Mouse (Mus musculus) liver, embryonic 13.5 days (tissue): Measurements from ENCODE around the gene Myom1. TPM values are rescaled to one million over a fixed set of nuclear protein-coding genes. Genes with fewer than 3 reads are reported as not detected.

Source experiments
- ATAC-seq: fragments of 200-750 bp; cut with Nextera tagmentation; 2 replicates; pipeline ENCODE4 v1.8.0; 2017; ENCODE audit warnings: low read depth, mild to moderate bottlenecking, moderate number of reproducible peaks, moderate library complexity
- DNase-seq: peaks from one replicate; pipeline ENCODE4 v3.0.0; 2022
- H3K27ac ChIP-seq: fragments of 300-500 bp; sonication (generic); 2 replicates; pipeline ENCODE4 v1.5.1; 2015; ENCODE audit warnings: moderate library complexity, mild to moderate bottlenecking, inconsistent platforms
- H3K27me3 ChIP-seq: fragments of 300-500 bp; sonication (generic); 2 replicates; pipeline ENCODE4 v1.6.1; 2015; ENCODE audit warnings: mild to moderate bottlenecking, inconsistent platforms
- H3K36me3 ChIP-seq: fragments of 300-500 bp; sonication (generic); 2 replicates; pipeline ENCODE4 v1.6.1; 2015; ENCODE audit warnings: mild to moderate bottlenecking, inconsistent platforms
- H3K4me1 ChIP-seq: fragments of 300-500 bp; sonication (generic); replicated peaks from 2 replicates; pipeline ENCODE4 v1.6.1; 2015; ENCODE audit warnings: inconsistent platforms
- H3K4me2 ChIP-seq: fragments of 300-500 bp; sonication (generic); 2 replicates; pipeline ENCODE4 v1.6.1; 2015; ENCODE audit warnings: inconsistent platforms, mild to moderate bottlenecking, moderate library complexity
- H3K4me3 ChIP-seq: fragments of 300-500 bp; sonication (generic); replicated peaks from 2 replicates; pipeline ENCODE4 v1.5.1; 2015; ENCODE audit warnings: mild to moderate bottlenecking, inconsistent platforms
- H3K9ac ChIP-seq: fragments of 300-500 bp; sonication (generic); 2 replicates; pipeline ENCODE4 v1.6.1; 2015; ENCODE audit warnings: mild to moderate bottlenecking, inconsistent platforms
- H3K9me3 ChIP-seq: fragments of 300-500 bp; sonication (generic); replicated peaks from 2 replicates; pipeline ENCODE4 v1.6.1; 2016; ENCODE audit warnings: inconsistent platforms
- WGBS: fragments of 180-500 bp; shearing (Covaris S2); methylation state at CpG from one replicate; pipeline ENCODE4 v1.1.7; 2015; ENCODE audit not compliant: insufficient replicate concordance; 5-methylcytosine and 5-hydroxymethylcytosine counted together
- polyA plus RNA-seq: library from polyadenylated mRNA; unstranded; fragments of >200 nt; fragmentation: Nextera tagmentation; extraction: Ambion mirVana; gene quantifications from 2 replicates; pipeline ENCODE4 v1.2.1, GENCODE M21; 2015

Myom1 gene
- polyA plus RNA-seq, 1 experiment from 2014 or later = 2.1 TPM

- Histone ChIP-seq H3K27me3 (no peaks in the 10 kb centered on the region), H3K4me2 (no peak overlapping the region), H3K27ac (no peak overlapping the region), H3K9me3 (no peaks in the 10 kb centered on the region), H3K4me1 (no peaks in the 10 kb centered on the region), H3K9ac (no peak overlapping the region), H3K4me3 (no peak overlapping the region), H3K36me3 (no peaks in the 10 kb centered on the region)
- 75% methylated on average over 5 of the region's 5 CpGs for WGBS
- ATAC-seq = no peak
- DNase-seq = no peak
These were observed 59.7 kb downstream of the Myom1 start for GRCm38 (mm10) chr17:71062049-71062560.

DNA sequence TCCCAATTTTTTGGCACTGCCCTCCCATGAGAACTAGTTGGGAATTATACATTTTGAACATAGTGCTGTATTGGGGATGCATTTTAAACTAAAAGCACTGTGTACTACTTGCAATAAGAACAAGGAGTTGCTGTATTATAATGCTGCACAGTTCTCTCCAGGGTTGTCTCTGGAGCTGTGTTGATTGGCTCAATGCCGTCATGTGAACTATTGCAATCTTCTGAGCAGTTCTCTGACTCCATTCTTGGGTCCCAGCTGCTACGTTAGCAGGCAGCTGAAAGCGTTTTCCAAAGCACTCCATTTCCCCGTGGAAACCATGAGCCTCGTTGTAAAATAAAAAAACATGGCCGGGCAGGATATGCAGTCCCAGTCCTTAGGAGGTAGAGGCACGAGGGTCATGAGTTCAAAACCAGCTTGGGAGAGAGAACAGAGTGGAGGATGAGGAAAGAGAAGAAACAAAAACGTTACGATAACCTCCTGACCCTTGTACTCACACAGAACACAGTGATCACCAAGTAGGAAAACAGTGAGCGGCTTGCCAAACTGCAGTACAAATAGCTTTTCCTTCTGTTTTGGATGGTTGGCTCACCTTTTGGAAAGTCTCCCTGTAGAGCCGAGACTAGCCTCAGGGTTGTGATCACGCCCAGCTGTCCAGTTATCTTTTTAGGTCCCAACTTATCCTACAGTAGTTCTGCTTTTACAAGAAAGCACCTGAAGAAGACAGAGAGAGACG lies 60.6 kb downstream of the Myom1 start:
- H3K4me3 ChIP-seq = no peak overlapping the region
- DNase-seq = no peak
- 61% methylated on average over 13 of the region's 13 CpGs for WGBS

GRCm38 (mm10) chr17:71064463-71065014 lies 62.1 kb downstream of the Myom1 start:
- DNase-seq (no peak), ATAC-seq (no peak)
- no peaks in the 10 kb centered on the region for H3K9me3 ChIP-seq
- no peak overlapping the region for H3K27ac ChIP-seq
- no peaks in the 10 kb centered on the region for H3K36me3 ChIP-seq
- 54% methylated on average over 7 of the region's 7 CpGs for WGBS
- H3K4me2 ChIP-seq = no peak overlapping the region
- H3K4me3 ChIP-seq = no peak overlapping the region
- no peaks in the 10 kb centered on the region for H3K27me3 ChIP-seq
- H3K4me1 ChIP-seq = no peaks in the 10 kb centered on the region; the same call in 1 of the 2 replicates
- H3K9ac ChIP-seq = no peak overlapping the region

More for the DNA sequence above, 60.6 kb downstream of the Myom1 start:
- Histone ChIP-seq H3K36me3 (no peaks in the 10 kb centered on the region), H3K9ac (no peak overlapping the region), H3K9me3 (no peaks in the 10 kb centered on the region), H3K27me3 (no peaks in the 10 kb centered on the region), H3K4me2 (no peak overlapping the region), H3K27ac (no peak overlapping the region), H3K4me1 (no peaks in the 10 kb centered on the region; the same call in 1 of the 2 replicates)
- ATAC-seq = no peak

- DNase-seq (no peak), ATAC-seq (no peak)
- no peaks in the 10 kb centered on the region for H3K36me3 ChIP-seq
These were observed 62.7 kb downstream of the Myom1 start for GRCm38 (mm10) chr17:71065127-71065526.

DNA sequence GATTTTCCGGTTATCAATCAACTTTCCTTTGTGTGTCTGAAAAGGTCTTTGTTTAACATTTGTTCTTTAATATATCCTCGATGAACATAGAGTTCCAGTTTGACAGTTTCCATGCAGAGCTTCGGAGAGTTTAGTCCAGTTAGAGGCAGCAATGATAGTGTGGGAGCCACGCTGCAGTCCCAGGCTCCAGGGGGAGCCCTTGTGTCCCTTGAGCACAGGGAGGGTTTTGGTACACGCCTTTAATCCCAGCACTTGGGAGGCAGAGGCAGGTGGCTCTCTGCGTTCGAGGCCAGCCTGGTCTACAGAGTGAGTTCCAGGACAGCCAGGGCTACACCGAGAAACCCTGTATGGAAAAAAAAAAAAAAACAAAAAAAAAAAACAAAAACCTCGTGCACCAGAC lies 66.7 kb downstream of the Myom1 start:
- ATAC-seq = no peak
- Histone ChIP-seq H3K36me3 (no peaks in the 10 kb centered on the region), H3K9ac (no peak overlapping the region), H3K27ac (no peak overlapping the region), H3K27me3 (no peaks in the 10 kb centered on the region), H3K9me3 (no peaks in the 10 kb centered on the region), H3K4me3 (no peak overlapping the region), H3K4me1 (no peaks in the 10 kb centered on the region; the same call in 1 of the 2 replicates), H3K4me2 (no peak overlapping the region)
- no peak for DNase-seq
- 65% methylated on average over 9 of the region's 9 CpGs for WGBS

More at GRCm38 (mm10) chr17:71065127-71065526, 62.7 kb downstream of the Myom1 start:
- no peaks in the 10 kb centered on the region; the same call in 1 of the 2 replicates for H3K4me1 ChIP-seq
- H3K9me3 ChIP-seq = no peaks in the 10 kb centered on the region
- H3K4me3 ChIP-seq = no peak overlapping the region
- no peaks in the 10 kb centered on the region for H3K27me3 ChIP-seq
- no peak overlapping the region for H3K27ac ChIP-seq
- 75% methylated on average over 6 of the region's 6 CpGs for whole genome bisulfite sequencing
- H3K9ac ChIP-seq = no peak overlapping the region
- no peak overlapping the region for H3K4me2 ChIP-seq

GRCm38 (mm10) chr17:71071958-71072357 lies 69.5 kb downstream of the Myom1 start:
- DNase-seq = no peak
- Histone ChIP-seq H3K9ac (no peak overlapping the region), H3K36me3 (no peaks in the 10 kb centered on the region), H3K4me2 (no peak overlapping the region), H3K4me3 (no peak overlapping the region), H3K4me1 (no peaks in the 10 kb centered on the region; the same call in 1 of the 2 replicates), H3K9me3 (no peaks in the 10 kb centered on the region), H3K27me3 (no peaks in the 10 kb centered on the region), H3K27ac (no peak overlapping the region)
- no peak for ATAC-seq
- 76% methylated on average over 10 of the region's 10 CpGs for WGBS

DNA sequence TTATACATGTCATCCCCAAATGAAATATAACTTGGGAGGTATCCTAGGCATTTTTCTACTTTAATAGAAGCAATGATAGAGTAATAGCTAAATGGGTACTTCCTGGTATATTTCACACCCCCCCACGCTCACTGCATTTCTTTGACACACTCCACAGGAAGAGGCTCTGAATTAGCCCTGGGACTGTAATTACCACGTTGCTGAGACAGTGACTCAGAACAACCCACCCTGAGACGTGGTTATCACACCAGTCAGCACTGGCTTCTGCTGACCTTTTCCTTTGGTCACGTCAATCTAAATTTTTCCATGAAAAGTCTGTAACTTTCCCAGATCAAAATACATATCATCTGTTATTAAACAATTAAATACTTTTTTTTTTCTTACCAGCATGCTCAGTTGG lies 72.0 kb downstream of the Myom1 start:
- Histone ChIP-seq H3K27ac (no peak overlapping the region), H3K4me3 (no peak overlapping the region), H3K4me1 (no peaks in the 10 kb centered on the region), H3K36me3 (no peaks in the 10 kb centered on the region), H3K4me2 (no peak overlapping the region), H3K9me3 (no peaks in the 10 kb centered on the region), H3K27me3 (no peaks in the 10 kb centered on the region), H3K9ac (no peak overlapping the region)
- ATAC-seq (no peak), DNase-seq (no peak)
- 45% methylated on average over 4 of the region's 4 CpGs for WGBS

DNA sequence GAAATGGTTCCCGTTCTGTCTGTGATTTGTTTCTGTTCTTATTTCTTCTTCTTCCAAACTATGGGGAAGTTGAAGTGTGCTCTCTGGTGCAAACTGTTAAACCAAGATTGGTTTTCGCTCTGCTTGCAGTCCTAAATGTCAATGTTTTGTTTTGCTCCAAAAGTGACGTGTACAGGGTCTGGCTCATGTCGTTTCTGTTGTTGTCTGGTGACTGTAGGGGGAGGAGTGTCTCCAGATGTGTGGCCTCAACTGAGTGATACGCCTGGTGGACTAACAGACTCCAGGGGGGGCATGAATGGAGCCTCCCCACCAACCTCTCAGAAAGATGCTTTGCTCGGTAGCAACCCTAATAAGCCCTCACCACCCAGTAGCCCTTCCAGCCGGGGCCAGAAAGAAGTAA lies 79.6 kb downstream of the Myom1 start:
- H3K27ac ChIP-seq = no peak overlapping the region
- DNase-seq = no peak
- H3K4me1 ChIP-seq = peaks cover 4% of the 10 kb centered on the region
- H3K4me2 ChIP-seq = no peak overlapping the region
- ATAC-seq = no peak
- no peaks in the 10 kb centered on the region for H3K36me3 ChIP-seq
- H3K27me3 ChIP-seq = 0 out of 2 replicates have a peak, but pooled peaks cover 2% of the 10 kb centered on the region
- no peak overlapping the region for H3K4me3 ChIP-seq
- no peaks in the 10 kb centered on the region for H3K9me3 ChIP-seq
- 57% methylated on average over 7 of the region's 7 CpGs for WGBS
- H3K9ac ChIP-seq = no peak overlapping the region

- H3K36me3 ChIP-seq = no peaks in the 10 kb centered on the region
- 21% methylated on average over 4 of the region's 4 CpGs for WGBS
- no peak overlapping the region for H3K4me3 ChIP-seq
- peaks cover 32% of the 10 kb centered on the region for H3K4me1 ChIP-seq
- no peak overlapping the region for H3K27ac ChIP-seq
- H3K9me3 ChIP-seq = no peaks in the 10 kb centered on the region
- no peak overlapping the region for H3K9ac ChIP-seq
- DNase-seq (no peak), ATAC-seq (peak; percentile 56)
- H3K4me2 ChIP-seq = no peak overlapping the region
- H3K27me3 ChIP-seq = no peaks in the 10 kb centered on the region
These were observed 84.5 kb downstream of the Myom1 start for GRCm38 (mm10) chr17:71086969-71087368.

- Histone ChIP-seq H3K9ac (no peak overlapping the region), H3K36me3 (no peaks in the 10 kb centered on the region), H3K27me3 (no peaks in the 10 kb centered on the region), H3K4me1 (peaks cover 32% of the 10 kb centered on the region), H3K4me2 (no peak overlapping the region), H3K4me3 (no peak overlapping the region), H3K27ac (peak overlapping the region; percentile 24; the same call in 1 of the 2 replicates), H3K9me3 (no peaks in the 10 kb centered on the region)
- WGBS = 71% methylated on average over 8 of the region's 8 CpGs
- ATAC-seq = peak; percentile 39
- DNase-seq = no peak
These were observed 85.1 kb downstream of the Myom1 start for GRCm38 (mm10) chr17:71087396-71088153.

DNA sequence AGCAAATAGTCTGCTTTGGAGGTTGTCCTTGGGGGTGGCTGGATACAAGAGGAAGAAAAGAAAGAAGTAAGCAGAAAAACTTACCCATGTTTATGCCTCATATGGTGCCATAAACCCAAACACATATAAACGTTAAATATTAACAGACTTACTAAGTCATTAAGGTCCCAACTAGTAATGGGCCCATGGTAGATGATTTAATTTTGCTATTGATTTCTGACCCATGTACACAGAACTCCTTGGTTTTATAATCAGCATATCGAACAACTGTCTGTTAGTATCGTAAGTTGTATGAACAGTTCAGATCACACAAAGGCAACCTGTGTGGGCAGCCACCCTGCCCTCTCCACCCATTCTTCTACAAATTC lies 85.7 kb downstream of the Myom1 start:
- H3K27me3 ChIP-seq = no peaks in the 10 kb centered on the region
- no peaks in the 10 kb centered on the region for H3K9me3 ChIP-seq
- no peaks in the 10 kb centered on the region for H3K36me3 ChIP-seq
- WGBS = 79% methylated on average over 3 of the region's 3 CpGs
- peak overlapping the region; percentile 14; the same call in 1 of the 2 replicates for H3K27ac ChIP-seq
- no peak overlapping the region for H3K9ac ChIP-seq
- DNase-seq = no peak
- H3K4me3 ChIP-seq = no peak overlapping the region
- no peak overlapping the region for H3K4me2 ChIP-seq
- ATAC-seq = no peak
- H3K4me1 ChIP-seq = peaks cover 32% of the 10 kb centered on the region
